Mouse (Mus musculus) kidney, embryonic 16.5 days (tissue): ENCODE measurements around the gene Hist1h3i. TPM values are rescaled to one million over a fixed set of nuclear protein-coding genes. Genes with fewer than 3 reads are reported as not detected.
"Not testable (repeated sequence)": the region's sequence is repeated elsewhere in the genome, so short reads cannot be mapped to it uniquely, and the experiment has no call there.

Experiments used
- ATAC-seq: fragments of 200-750 bp; cut with Nextera tagmentation; 2 replicates; pipeline ENCODE4 v1.8.0; 2017; ENCODE audit warnings: moderate TSS enrichment; ENCODE audit not compliant: low FRiP score, low TSS enrichment
- H3K27ac ChIP-seq: fragments of 300-500 bp; sonication (generic); 2 replicates; pipeline ENCODE4 v1.5.1; 2014; ENCODE audit warnings: low read length
- H3K27me3 ChIP-seq: fragments of 300-500 bp; sonication (generic); 2 replicates; pipeline ENCODE4 v1.6.1; 2014; ENCODE audit warnings: low read length, control low read depth, mixed read lengths; ENCODE audit not compliant: insufficient read depth
- H3K36me3 ChIP-seq: fragments of 300-500 bp; sonication (generic); 2 replicates; pipeline ENCODE4 v1.6.1; 2014; ENCODE audit warnings: low read length, control low read depth, mixed read lengths; ENCODE audit not compliant: insufficient read depth
- H3K4me1 ChIP-seq: fragments of 300-500 bp; sonication (generic); 2 replicates; pipeline ENCODE4 v1.6.1; 2014; ENCODE audit warnings: low read length, control low read depth, mixed read lengths; ENCODE audit not compliant: insufficient read depth
- H3K4me2 ChIP-seq: fragments of 300-500 bp; sonication (generic); replicated peaks from 2 replicates; pipeline ENCODE4 v1.6.1; 2014; ENCODE audit warnings: low read depth, low read length
- H3K4me3 ChIP-seq: fragments of 300-500 bp; sonication (generic); 2 replicates; pipeline ENCODE4 v1.5.1; 2014; ENCODE audit warnings: mild to moderate bottlenecking, low read length
- H3K9ac ChIP-seq: fragments of 300-500 bp; sonication (generic); replicated peaks from 2 replicates; pipeline ENCODE4 v1.6.1; 2014; ENCODE audit warnings: low read length
- H3K9me3 ChIP-seq: fragments of 300-500 bp; sonication (generic); 2 replicates; pipeline ENCODE4 v1.6.1; 2016; ENCODE audit warnings: low read length, control low read depth
- WGBS: fragments of 180-500 bp; shearing (Covaris S2); extraction: QIAGEN DNeasy Blood & Tissue Kit; methylation state at CpG from one replicate; pipeline ENCODE4 v1.1.7; 2014; 5-methylcytosine and 5-hydroxymethylcytosine counted together
- polyA plus RNA-seq: library from polyadenylated mRNA; unstranded; fragments of >200 nt; fragmentation: Nextera tagmentation; extraction: Ambion mirVana; gene quantifications from 2 replicates; pipeline ENCODE4 v1.2.1, GENCODE M21; 2015

Hist1h3i gene
- polyA plus RNA-seq, 1 experiment from 2014 or later, result 117 TPM

- H3K27me3 ChIP-seq, H3K4me1 ChIP-seq, H3K36me3 ChIP-seq, H3K9me3 ChIP-seq, H3K4me2 ChIP-seq, H3K4me3 ChIP-seq, H3K9ac ChIP-seq, H3K27ac ChIP-seq: not testable (repeated sequence)
- no CpG with 5 or more reads among the region's 4 CpGs for WGBS
- ATAC-seq, result peak; percentile 79
Observed at GRCm38 (mm10) chr13:21803058-21803457, 19.9 kb upstream of the Hist1h3i start.

DNA sequence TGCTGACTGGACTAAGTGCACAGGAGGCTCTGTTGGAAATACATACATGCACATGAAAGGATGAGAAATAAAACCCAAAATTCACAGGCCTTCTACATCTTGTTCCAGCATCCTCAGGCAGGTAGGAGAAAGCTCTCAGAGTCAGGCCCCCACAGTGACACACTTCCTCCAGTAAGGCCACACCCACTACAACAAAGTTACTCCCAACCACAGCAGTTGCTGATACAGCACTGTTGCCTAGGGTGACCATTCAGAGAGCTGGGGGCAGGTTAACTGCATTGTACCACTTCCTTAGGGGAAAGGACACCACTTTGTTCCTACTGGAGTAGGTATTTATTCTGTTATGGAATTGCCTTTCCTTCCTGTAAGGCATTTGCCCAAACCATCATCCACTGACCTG, 14.0 kb upstream of the Hist1h3i start:
- H3K27me3 ChIP-seq, H3K4me3 ChIP-seq, H3K4me1 ChIP-seq, H3K36me3 ChIP-seq, H3K9me3 ChIP-seq, ATAC-seq, H3K4me2 ChIP-seq, H3K27ac ChIP-seq, H3K9ac ChIP-seq: not testable (repeated sequence)

- peaks cover 5% of the 10 kb centered on the region; the same call in 1 of the 2 replicates for H3K4me1 ChIP-seq
- no peak for ATAC-seq
- H3K4me3 ChIP-seq, result no peak overlapping the region
- H3K4me2 ChIP-seq, result no peak overlapping the region
- no peak overlapping the region for H3K9ac ChIP-seq
- no peaks in the 10 kb centered on the region for H3K27me3 ChIP-seq
- H3K9me3 ChIP-seq, result no peaks in the 10 kb centered on the region
- H3K27ac ChIP-seq, result no peak overlapping the region
- WGBS, result 95% methylated on average over 7 of the region's 7 CpGs
- no peaks in the 10 kb centered on the region for H3K36me3 ChIP-seq
Observed at GRCm38 (mm10) chr13:21795584-21795983, 12.4 kb upstream of the Hist1h3i start.

DNA sequence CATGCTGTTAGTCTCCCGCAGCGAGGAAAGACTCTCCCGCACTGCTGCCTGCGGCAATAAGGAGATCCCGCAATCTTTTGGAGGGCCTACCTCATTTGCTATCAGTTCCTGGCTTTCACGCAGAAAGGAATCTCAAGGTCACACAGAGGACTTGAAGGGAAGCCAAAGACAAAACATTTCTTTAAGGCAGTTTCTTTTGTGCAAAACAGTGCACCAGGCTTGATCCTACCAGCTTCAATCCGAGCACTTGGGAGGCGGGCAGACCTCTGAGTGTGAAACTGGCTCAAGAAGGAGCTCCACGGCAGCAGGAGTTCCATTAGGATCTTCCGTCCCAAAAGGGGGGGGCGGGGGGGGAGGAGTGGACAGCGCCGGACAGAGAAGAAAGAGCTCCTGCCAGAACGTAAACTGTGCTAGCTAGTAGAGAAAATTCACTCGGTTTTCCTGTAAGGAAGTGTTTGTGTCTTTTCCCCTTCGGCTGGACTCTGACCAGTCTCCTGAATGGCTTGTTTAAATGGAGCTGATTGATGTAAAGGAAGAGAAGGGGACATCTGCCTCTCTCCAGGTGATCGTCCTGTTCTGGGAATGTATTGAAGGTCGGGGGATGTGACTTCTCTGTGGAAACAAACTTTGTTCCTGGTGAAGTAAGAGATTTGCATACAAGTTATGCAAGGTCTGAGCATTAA, 7.6 kb upstream of the Hist1h3i start:
- Histone ChIP-seq H3K27me3 (no peaks in the 10 kb centered on the region), H3K4me1 (peaks cover 19% of the 10 kb centered on the region), H3K9me3 (no peaks in the 10 kb centered on the region), H3K36me3 (no peaks in the 10 kb centered on the region), H3K27ac (no peak overlapping the region), H3K4me3 (peak overlapping the region; percentile 22), H3K9ac (peak overlapping the region; percentile 58), H3K4me2 (peak overlapping the region; percentile 50)
- 10% methylated on average over 17 of the region's 18 CpGs for WGBS
- no peak for ATAC-seq

DNA sequence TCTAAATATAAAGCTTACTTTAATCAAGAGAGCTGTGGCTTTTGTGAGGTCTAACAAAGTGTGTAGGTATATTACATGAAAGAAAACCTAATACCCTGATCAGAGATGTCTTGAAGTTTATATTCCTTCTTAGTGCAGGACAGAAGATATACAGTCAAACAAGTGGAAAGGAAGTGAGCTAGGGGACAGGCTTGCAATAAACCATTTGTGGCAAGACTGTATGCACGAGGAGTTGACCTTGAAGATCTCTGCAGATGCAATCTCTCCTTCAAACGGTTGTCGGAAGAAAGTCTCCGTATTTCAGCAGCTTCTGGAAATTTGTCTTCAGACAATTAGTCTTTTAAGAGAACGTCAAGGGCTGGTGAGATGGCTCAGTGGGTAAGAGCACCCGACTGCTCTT, 6.8 kb upstream of the Hist1h3i start:
- no peak overlapping the region for H3K4me2 ChIP-seq
- no peak overlapping the region for H3K27ac ChIP-seq

GRCm38 (mm10) chr13:21787760-21788593, 4.8 kb upstream of the Hist1h3i start:
- no peaks in the 10 kb centered on the region for H3K36me3 ChIP-seq
- peak overlapping the region; percentile 77 for H3K27ac ChIP-seq
- 0 out of 2 replicates have a peak, but pooled peaks have one; percentile 8 for ATAC-seq
- WGBS, result 19% methylated on average over 14 of the region's 21 CpGs
- no peaks in the 10 kb centered on the region for H3K9me3 ChIP-seq
- H3K4me2 ChIP-seq, result peak overlapping the region; percentile 48
- H3K27me3 ChIP-seq, result no peaks in the 10 kb centered on the region
- peak overlapping the region; percentile 55 for H3K9ac ChIP-seq
- H3K4me3 ChIP-seq, result peak overlapping the region; percentile 21
- peaks cover 33% of the 10 kb centered on the region for H3K4me1 ChIP-seq

More for the DNA sequence above, 6.8 kb upstream of the Hist1h3i start:
- WGBS, result 41% methylated on average over 6 of the region's 6 CpGs
- Histone ChIP-seq H3K9ac (no peak overlapping the region), H3K27me3 (no peaks in the 10 kb centered on the region), H3K4me1 (peaks cover 23% of the 10 kb centered on the region), H3K4me3 (no peak overlapping the region), H3K36me3 (no peaks in the 10 kb centered on the region), H3K9me3 (no peaks in the 10 kb centered on the region)
- no peak for ATAC-seq

- H3K36me3 ChIP-seq, H3K27me3 ChIP-seq, H3K9me3 ChIP-seq: not testable (repeated sequence)
- Histone ChIP-seq H3K4me3 (peak within 1 kb of the TSS; percentile 44), H3K27ac (peak within 1 kb of the TSS; percentile 90), H3K9ac (peak within 1 kb of the TSS; percentile 70), H3K4me2 (peak within 1 kb of the TSS; percentile 55), H3K4me1 (peaks cover 40% of the 10 kb centered on the region)
- WGBS, result under 1% methylated on average over 36 of the region's 63 CpGs
- peak; percentile 96 for ATAC-seq
Observed at GRCm38 (mm10) chr13:21786899-21787629, 3.9 kb upstream of the Hist1h3i start, which contains the start of the genes Hist1h2an and Hist1h2bp. Hist1h2an (minus strand) TSS chr13:21787218. Hist1h2bp (plus strand) TSS chr13:21787461.

DNA sequence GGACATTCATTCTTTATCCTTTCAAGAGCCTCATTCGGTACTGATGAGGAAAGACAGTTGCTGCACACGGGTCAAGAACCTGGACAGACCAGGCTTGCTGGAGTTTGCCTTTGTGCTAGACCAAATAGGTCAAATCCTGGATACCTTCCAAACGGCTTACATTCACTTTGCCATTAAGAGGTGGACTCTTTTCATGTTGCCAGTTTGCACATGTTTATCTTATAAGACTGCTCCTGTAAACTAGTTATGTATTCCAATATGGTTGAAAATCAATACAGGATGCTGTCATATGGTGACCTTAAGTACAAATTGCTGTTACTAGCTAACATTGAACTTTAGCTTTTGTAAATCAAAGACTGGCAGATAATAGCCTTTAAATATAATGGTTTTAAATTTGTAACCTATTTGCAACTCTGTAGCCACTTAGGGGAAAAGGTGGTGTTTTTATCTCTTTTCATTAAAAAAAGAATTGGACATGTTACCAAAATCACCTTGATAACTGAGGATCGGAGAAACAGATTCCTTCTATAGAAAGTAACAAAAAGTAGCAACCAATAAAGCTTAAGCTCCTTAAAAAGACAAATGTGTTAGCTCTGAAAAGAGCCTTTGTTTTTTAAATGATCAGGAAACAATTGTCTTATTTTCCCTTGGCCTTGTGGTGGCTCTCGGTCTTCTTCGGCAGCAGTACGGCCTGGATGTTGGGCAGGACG, 3.2 kb upstream of the Hist1h3i start:
- no peaks in the 10 kb centered on the region for H3K27me3 ChIP-seq
- no peaks in the 10 kb centered on the region for H3K9me3 ChIP-seq
- H3K4me3 ChIP-seq, result peak overlapping the region; percentile 44
- peak overlapping the region; percentile 70 for H3K9ac ChIP-seq
- peak overlapping the region; percentile 90 for H3K27ac ChIP-seq
- H3K4me2 ChIP-seq, result peak overlapping the region; percentile 55
- no peak for ATAC-seq
- 8% methylated on average over 8 of the region's 8 CpGs for WGBS
- H3K4me1 ChIP-seq, result peaks cover 41% of the 10 kb centered on the region
- no peaks in the 10 kb centered on the region for H3K36me3 ChIP-seq

DNA sequence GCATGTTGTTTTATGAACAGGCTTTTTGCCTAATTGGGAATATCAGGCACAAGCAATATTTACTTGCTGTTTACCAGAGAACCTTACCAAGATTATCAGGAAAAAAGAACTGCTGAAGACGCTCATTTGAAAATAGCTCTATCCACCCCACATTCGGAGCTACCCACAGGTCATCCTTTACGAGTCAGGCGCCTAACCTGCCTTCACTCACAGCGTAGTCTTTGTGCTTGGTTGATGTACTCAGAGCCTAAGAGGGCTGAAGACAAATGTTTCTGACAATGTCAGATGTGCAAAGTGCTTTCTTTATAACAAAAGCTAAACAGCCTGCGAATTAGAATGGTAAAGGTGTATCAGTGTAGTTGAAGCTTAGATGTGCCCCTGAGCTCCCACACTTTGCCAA, 1.1 kb upstream of the Hist1h3i start:
- Histone ChIP-seq H3K27ac (peak overlapping the region; percentile 91), H3K27me3 (no peaks in the 10 kb centered on the region), H3K9ac (peak overlapping the region; percentile 63), H3K9me3 (no peaks in the 10 kb centered on the region), H3K4me3 (no peak overlapping the region), H3K36me3 (no peaks in the 10 kb centered on the region), H3K4me2 (peak overlapping the region; percentile 51), H3K4me1 (peaks cover 45% of the 10 kb centered on the region)
- no peak for ATAC-seq
- 26% methylated on average over 6 of the region's 6 CpGs for WGBS
